Mouse (Mus musculus) embryonic fibroblast, embryonic 13.5 days (primary cell): ENCODE results near the gene Rsph10b.
"Not testable (repeated sequence)": the region's sequence is repeated elsewhere in the genome, so short reads cannot be mapped to it uniquely, and the experiment has no call there.

Experiments
- CTCF ChIP-seq: IDR thresholded peaks from 2 replicates; pipeline ENCODE4 v1.5.1; 2011; ENCODE audit warnings: mild to moderate bottlenecking, control low read depth, low read length, moderate library complexity, borderline replicate concordance; ENCODE audit not compliant: insufficient read depth
- POLR2A ChIP-seq: IDR thresholded peaks from 2 replicates; pipeline ENCODE4 v1.6.1; 2011; ENCODE audit warnings: low read depth, mild to moderate bottlenecking, control low read depth, low read length, moderate library complexity

- not testable (repeated sequence) for TF ChIP-seq CTCF, POLR2A
Observed at GRCm38 (mm10) chr5:144013366-144014134, 80.7 kb downstream of the Rsph10b start.
